Mouse (Mus musculus): ENCODE measurements at regions not wholly inside any gene's neighbourhood (a gene's known extent, or its start where the extent isn't known, plus 50 kb on each side); places are given as distances from the start of the nearest gene placed in this dataset.

DNA sequence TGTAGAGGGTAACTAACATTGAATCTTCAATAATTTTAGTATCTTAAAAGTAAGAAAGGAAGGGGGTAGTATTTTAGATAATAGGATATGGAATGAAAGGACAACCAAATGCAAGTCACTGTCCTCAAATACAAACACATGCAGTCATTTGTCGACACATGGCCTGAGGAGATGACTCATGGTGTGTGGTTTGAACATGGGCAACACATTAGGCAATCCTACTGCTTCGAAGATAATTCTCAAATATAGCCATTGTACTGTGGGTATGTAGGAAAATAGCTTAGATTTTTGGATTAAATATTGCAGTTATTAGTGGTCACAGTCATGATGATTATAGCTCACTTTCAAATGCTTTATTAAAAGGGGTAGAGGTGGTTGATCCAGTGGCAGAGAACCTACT is 771.7 kb upstream of the Lrrc6 start:
- no peak for TF ChIP-seq CTCF (IDR thresholded peaks at IDR 0.05; ENCODE audit: low read depth)
- Histone ChIP-seq H3K27me3 (ENCODE audit: insufficient read depth, low read length) (no peaks in the 10 kb centered on the region), H3K9me3 (replicated peaks; ENCODE audit: low read length) (no peaks in the 10 kb centered on the region), H3K36me3 (ENCODE audit: insufficient read depth, low read length) (no peaks in the 10 kb centered on the region), H3K27ac (no peak overlapping the region), H3K9ac (ENCODE audit: low read depth, low read length) (no peak overlapping the region), H3K4me3 (replicated peaks; ENCODE audit: low read depth, low read length) (no peak overlapping the region), H3K4me2 (ENCODE audit: low read length) (no peak overlapping the region), H3K4me1 (replicated peaks; ENCODE audit: insufficient read depth, low read length) (no peaks in the 10 kb centered on the region)
- ATAC-seq (replicated peaks; ENCODE audit: low FRiP score, low read depth) = no peak
- 96% methylated on average over 2 of the region's 2 CpGs for WGBS
- no peak for DNase-seq (ENCODE audit: low spot score)

DNA sequence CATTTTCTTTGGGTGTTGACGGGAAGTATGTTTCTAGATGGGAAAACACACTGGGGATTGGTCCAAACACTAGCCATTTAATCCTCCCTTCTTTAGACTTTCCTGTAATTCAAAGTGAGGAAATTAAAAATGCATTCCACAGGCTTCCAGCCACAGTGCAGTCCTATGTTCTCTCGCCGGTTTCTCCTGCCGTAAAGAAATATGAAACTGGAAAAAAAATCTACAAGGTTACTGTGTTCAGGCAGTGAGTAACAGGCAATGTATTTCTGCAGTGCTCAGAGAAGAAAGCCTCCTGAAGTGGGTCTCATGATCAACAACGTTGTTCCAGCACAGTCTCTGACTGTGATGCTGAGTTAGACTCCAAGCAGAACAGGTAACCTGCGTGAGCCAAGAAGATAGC is 763.0 kb upstream of the Lrrc6 start:
- no peak for TF ChIP-seq CTCF (IDR thresholded peaks at IDR 0.05; ENCODE audit: low read depth)
- peak; percentile 16 for DNase-seq (ENCODE audit: low spot score)
- Histone ChIP-seq H3K9ac (ENCODE audit: low read depth, low read length) (no peak overlapping the region), H3K27ac (no peak overlapping the region), H3K36me3 (ENCODE audit: insufficient read depth, low read length) (no peaks in the 10 kb centered on the region), H3K4me2 (ENCODE audit: low read length) (no peak overlapping the region), H3K4me3 (replicated peaks; ENCODE audit: low read depth, low read length) (no peak overlapping the region), H3K27me3 (ENCODE audit: insufficient read depth, low read length) (no peaks in the 10 kb centered on the region), H3K4me1 (replicated peaks; ENCODE audit: insufficient read depth, low read length) (no peaks in the 10 kb centered on the region), H3K9me3 (replicated peaks; ENCODE audit: low read length) (no peaks in the 10 kb centered on the region)
- 33% methylated on average over 6 of the region's 6 CpGs for WGBS
- no peak for ATAC-seq (replicated peaks; ENCODE audit: low FRiP score, low read depth)

DNA sequence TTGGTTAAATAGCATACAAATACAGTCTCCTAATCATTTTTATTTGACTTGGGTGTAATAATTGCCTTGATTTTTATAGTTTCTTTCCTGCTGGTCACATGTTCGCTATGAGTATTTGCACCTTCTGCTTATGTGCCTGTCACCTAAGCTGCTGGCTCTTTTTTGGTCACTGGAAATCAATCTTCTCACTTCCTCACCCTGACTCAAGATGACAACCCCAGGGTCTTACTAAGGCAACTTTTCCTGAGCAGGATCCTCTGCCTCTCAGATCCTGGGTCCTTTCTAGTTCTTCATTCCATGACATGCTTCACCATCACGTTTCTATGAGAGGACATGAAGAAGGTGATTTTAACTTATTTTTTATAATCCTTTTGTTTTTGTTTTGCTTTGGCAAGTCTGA is 762.6 kb upstream of the Lrrc6 start:
- Histone ChIP-seq H3K27me3 (ENCODE audit: insufficient read depth, low read length) (no peaks in the 10 kb centered on the region), H3K36me3 (ENCODE audit: insufficient read depth, low read length) (no peaks in the 10 kb centered on the region), H3K4me2 (ENCODE audit: low read length) (no peak overlapping the region), H3K27ac (no peak overlapping the region), H3K4me1 (replicated peaks; ENCODE audit: insufficient read depth, low read length) (no peaks in the 10 kb centered on the region), H3K9ac (ENCODE audit: low read depth, low read length) (no peak overlapping the region), H3K4me3 (replicated peaks; ENCODE audit: low read depth, low read length) (no peak overlapping the region), H3K9me3 (replicated peaks; ENCODE audit: low read length) (no peaks in the 10 kb centered on the region)
- no peak for TF ChIP-seq CTCF (IDR thresholded peaks at IDR 0.05; ENCODE audit: low read depth)
- no peak for ATAC-seq (replicated peaks; ENCODE audit: low FRiP score, low read depth)
- WGBS = 52% methylated on average over 2 of the region's 2 CpGs
- DNase-seq (ENCODE audit: low spot score) = no peak

DNA sequence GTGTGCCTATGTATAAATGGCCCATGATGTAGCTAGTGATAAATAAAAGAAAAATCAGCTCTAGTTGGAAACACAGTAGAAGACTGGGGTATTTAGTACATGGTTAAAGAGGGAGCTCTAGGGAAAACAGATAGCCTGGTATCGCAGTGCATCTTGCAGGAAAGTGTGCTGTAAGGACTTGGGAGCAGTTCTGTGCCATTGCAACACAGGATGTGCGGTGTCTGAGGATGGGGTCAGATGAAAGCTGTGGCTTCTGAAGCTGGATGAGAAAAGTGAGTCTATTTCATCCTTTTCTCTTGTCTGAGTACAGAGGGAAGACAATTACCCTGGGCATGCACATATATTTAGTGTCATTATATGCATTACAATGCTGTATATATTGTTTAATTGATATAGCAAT is 761.6 kb upstream of the Lrrc6 start:
- DNase-seq (ENCODE audit: low spot score) (no peak), ATAC-seq (replicated peaks; ENCODE audit: low FRiP score, low read depth) (no peak)
- Histone ChIP-seq H3K4me3 (replicated peaks; ENCODE audit: low read depth, low read length) (no peak overlapping the region), H3K9me3 (replicated peaks; ENCODE audit: low read length) (no peaks in the 10 kb centered on the region), H3K36me3 (ENCODE audit: insufficient read depth, low read length) (no peaks in the 10 kb centered on the region), H3K9ac (ENCODE audit: low read depth, low read length) (no peak overlapping the region), H3K27me3 (ENCODE audit: insufficient read depth, low read length) (no peaks in the 10 kb centered on the region), H3K27ac (no peak overlapping the region), H3K4me1 (replicated peaks; ENCODE audit: insufficient read depth, low read length) (no peaks in the 10 kb centered on the region), H3K4me2 (ENCODE audit: low read length) (no peak overlapping the region)
- 89% methylated on average over 2 of the region's 2 CpGs for WGBS
- TF ChIP-seq CTCF (IDR thresholded peaks at IDR 0.05; ENCODE audit: low read depth) = no peak

DNA sequence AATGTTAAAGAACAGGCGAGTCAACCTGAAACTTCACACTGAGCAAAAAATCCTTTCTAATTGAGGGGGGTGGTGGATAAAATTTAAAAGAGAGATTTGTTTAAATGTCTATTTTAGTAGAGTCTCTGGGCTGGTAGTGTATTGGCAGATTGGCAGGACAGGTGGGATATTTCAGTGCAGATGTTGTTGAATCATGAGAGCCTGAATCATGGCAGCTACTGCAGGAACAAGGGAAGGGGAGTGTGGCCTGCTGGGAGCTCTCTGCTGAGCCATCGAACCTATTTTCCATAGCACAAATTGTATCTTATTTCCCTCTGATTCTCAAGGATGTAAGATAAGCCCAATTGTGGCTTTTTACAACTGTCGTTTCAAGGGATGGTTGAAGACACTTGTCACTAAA is 760.0 kb upstream of the Lrrc6 start:
- TF ChIP-seq CTCF (IDR thresholded peaks at IDR 0.05; ENCODE audit: low read depth) = no peak
- DNase-seq (ENCODE audit: low spot score) (no peak), ATAC-seq (replicated peaks; ENCODE audit: low FRiP score, low read depth) (no peak)
- H3K27ac ChIP-seq = no peak overlapping the region
- no peak overlapping the region for H3K4me2 ChIP-seq (ENCODE audit: low read length)
- WGBS = 75% methylated on average over 3 of the region's 3 CpGs
- no peaks in the 10 kb centered on the region for H3K4me1 ChIP-seq (replicated peaks; ENCODE audit: insufficient read depth, low read length)
- H3K9me3 ChIP-seq (replicated peaks; ENCODE audit: low read length) = no peaks in the 10 kb centered on the region
- no peaks in the 10 kb centered on the region for H3K36me3 ChIP-seq (ENCODE audit: insufficient read depth, low read length)
- no peak overlapping the region for H3K4me3 ChIP-seq (replicated peaks; ENCODE audit: low read depth, low read length)
- no peak overlapping the region for H3K9ac ChIP-seq (ENCODE audit: low read depth, low read length)
- H3K27me3 ChIP-seq (ENCODE audit: insufficient read depth, low read length) = no peaks in the 10 kb centered on the region

DNA sequence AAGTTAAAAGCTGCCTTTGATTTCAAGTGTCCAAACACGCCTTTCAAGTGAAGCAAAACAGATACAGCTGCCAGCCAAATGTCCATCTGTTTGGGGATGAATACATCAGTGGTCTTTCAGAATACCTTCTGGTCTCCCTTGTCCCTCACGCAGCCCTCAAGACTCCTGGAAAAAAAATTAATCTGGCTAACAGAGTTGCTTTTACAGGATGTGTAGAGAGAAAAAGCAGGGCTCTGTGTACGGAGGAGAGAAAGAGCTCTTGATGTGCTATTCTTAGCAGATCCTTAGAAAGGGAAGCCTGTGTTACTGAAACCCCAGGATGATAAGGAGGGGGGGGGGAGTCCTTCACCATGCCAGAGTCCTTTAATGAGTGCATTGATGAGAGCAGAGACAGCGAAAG is 748.4 kb upstream of the Lrrc6 start:
- Histone ChIP-seq H3K36me3 (ENCODE audit: insufficient read depth, low read length) (no peaks in the 10 kb centered on the region), H3K4me1 (replicated peaks; ENCODE audit: insufficient read depth, low read length) (no peaks in the 10 kb centered on the region), H3K27me3 (ENCODE audit: insufficient read depth, low read length) (no peaks in the 10 kb centered on the region), H3K4me3 (replicated peaks; ENCODE audit: low read depth, low read length) (no peak overlapping the region), H3K4me2 (ENCODE audit: low read length) (no peak overlapping the region), H3K9ac (ENCODE audit: low read depth, low read length) (no peak overlapping the region), H3K9me3 (replicated peaks; ENCODE audit: low read length) (no peaks in the 10 kb centered on the region), H3K27ac (no peak overlapping the region)
- TF ChIP-seq CTCF (IDR thresholded peaks at IDR 0.05; ENCODE audit: low read depth) = no peak
- DNase-seq (ENCODE audit: low spot score) = no peak
- ATAC-seq (replicated peaks; ENCODE audit: low FRiP score, low read depth) = no peak
- 55% methylated on average over 4 of the region's 4 CpGs for WGBS

DNA sequence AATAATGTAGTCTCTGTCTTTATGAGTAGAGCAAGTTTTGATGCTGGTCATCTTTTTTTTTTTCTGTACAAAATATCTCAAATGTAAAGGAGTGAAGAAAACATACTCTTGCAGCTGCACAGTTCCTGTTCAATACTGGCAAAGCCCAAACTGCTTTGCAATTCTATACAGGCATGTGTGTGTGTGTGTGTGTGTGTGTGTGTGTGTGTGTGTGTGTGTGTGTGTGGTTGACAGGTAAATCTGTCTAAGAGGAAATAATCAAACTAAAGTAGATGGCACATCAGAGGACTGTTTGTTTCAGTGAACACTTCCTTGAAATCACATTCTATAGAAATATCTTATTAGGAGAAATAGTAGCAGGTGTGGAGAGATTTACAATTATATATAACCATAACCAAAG is 747.8 kb upstream of the Lrrc6 start:
- TF ChIP-seq CTCF (IDR thresholded peaks at IDR 0.05; ENCODE audit: low read depth) = no peak
- Histone ChIP-seq H3K36me3 (ENCODE audit: insufficient read depth, low read length) (no peaks in the 10 kb centered on the region), H3K27me3 (ENCODE audit: insufficient read depth, low read length) (no peaks in the 10 kb centered on the region), H3K4me2 (ENCODE audit: low read length) (no peak overlapping the region), H3K4me3 (replicated peaks; ENCODE audit: low read depth, low read length) (no peak overlapping the region), H3K9ac (ENCODE audit: low read depth, low read length) (no peak overlapping the region), H3K4me1 (replicated peaks; ENCODE audit: insufficient read depth, low read length) (no peaks in the 10 kb centered on the region), H3K27ac (no peak overlapping the region), H3K9me3 (replicated peaks; ENCODE audit: low read length) (no peaks in the 10 kb centered on the region)
- ATAC-seq (replicated peaks; ENCODE audit: low FRiP score, low read depth) (no peak), DNase-seq (ENCODE audit: low spot score) (no peak)
